ENCODE assay signal across 33 mouse cellular contexts in genomic region chr17:24029477-24029876, GRCm38 (mm10). TPM values are rescaled to one million over a fixed set of nuclear protein-coding genes. Genes with fewer than 3 reads are reported as not detected.
"Had no signal": no experiment of that assay in that cellular context is flagged by ENCODE, and none has a peak within 500 bp of the region (broad histone marks: within the 10 kb centered on the region; RNA-seq: fewer than 3 reads in every experiment).

No protein-coding gene starts in this region.

- H3K27ac ChIP-seq: embryonic facial prominence, embryonic 10.5 days; embryonic facial prominence, embryonic 12.5 days; embryonic facial prominence, embryonic 13.5 days; embryonic facial prominence, embryonic 15.5 days; forebrain, embryonic 10.5 days; forebrain, embryonic 12.5 days; forebrain, embryonic 13.5 days; forebrain, embryonic 15.5 days; gastrocnemius, adult 2 months; heart, adult 2 months; heart, embryonic 10.5 days had no signal

- H3K4me3 ChIP-seq: embryonic facial prominence, embryonic 10.5 days; embryonic facial prominence, embryonic 12.5 days; embryonic facial prominence, embryonic 13.5 days; embryonic facial prominence, embryonic 15.5 days; erythroblast, embryonic 14.5 days; forebrain, embryonic 10.5 days; forebrain, embryonic 12.5 days; forebrain, embryonic 13.5 days; forebrain, embryonic 15.5 days; gastrocnemius, adult 2 months; heart, adult 2 months; heart, embryonic 10.5 days had no signal

- H3K4me1 ChIP-seq: embryonic facial prominence, embryonic 10.5 days; embryonic facial prominence, embryonic 12.5 days; embryonic facial prominence, embryonic 15.5 days; forebrain, embryonic 10.5 days; forebrain, embryonic 12.5 days; forebrain, embryonic 13.5 days; forebrain, embryonic 15.5 days; heart, embryonic 10.5 days had no signal

- H3K9me3 ChIP-seq: embryonic facial prominence, embryonic 10.5 days; embryonic facial prominence, embryonic 12.5 days; embryonic facial prominence, embryonic 13.5 days; embryonic facial prominence, embryonic 15.5 days; forebrain, embryonic 10.5 days; forebrain, embryonic 12.5 days; forebrain, embryonic 13.5 days; forebrain, embryonic 15.5 days; heart, embryonic 10.5 days had no signal

- H3K36me3 ChIP-seq: embryonic facial prominence, embryonic 10.5 days; embryonic facial prominence, embryonic 12.5 days; embryonic facial prominence, embryonic 13.5 days; embryonic facial prominence, embryonic 15.5 days; forebrain, embryonic 10.5 days; forebrain, embryonic 12.5 days; forebrain, embryonic 15.5 days; heart, embryonic 10.5 days had no signal

- H3K27me3 ChIP-seq: embryonic facial prominence, embryonic 12.5 days; embryonic facial prominence, embryonic 15.5 days; forebrain, embryonic 12.5 days; forebrain, embryonic 13.5 days; forebrain, embryonic 15.5 days had no signal

- ATAC-seq: forebrain, embryonic 13.5 days; forebrain, embryonic 14.5 days; forebrain, embryonic 15.5 days; forebrain, embryonic 16.5 days; forebrain, postnatal 0 days had no signal

- DNase-seq: cerebellum, adult 9-10 months; cerebellum, adult 9-11 months; cerebellum, postnatal 10 days; cerebellum, postnatal 14 days; cerebellum, postnatal 25 days; cerebellum, postnatal 36 days; embryo, embryonic 11 days; forebrain, postnatal 0 days; gastrocnemius, adult 2 months; gastrocnemius, postnatal 10 days; gastrocnemius, postnatal 14 days; gastrocnemius, postnatal 25 days; gastrocnemius, postnatal 36 days; heart, adult 11 months; heart, adult 2 months had no signal

RNA-seq across cellular contexts. Expression of gene Prss27, which starts 8.5 kb away (rescaled TPM):
- total RNA-seq: common myeloid progenitor, adult 5-6 weeks; forebrain, postnatal 0 days; gastrocnemius, adult 18-20 months; gastrocnemius, adult 2 months; gastrocnemius, adult 8-10 months; gastrocnemius, postnatal 10 days; gastrocnemius, postnatal 14 days; gastrocnemius, postnatal 25 days; gastrocnemius, postnatal 36 days; gastrocnemius, postnatal 4 days; granulocyte monocyte progenitor cell, adult 5-6 weeks; heart, adult 2 months; heart, adult 8-10 months had no signal

RNA-seq across cellular contexts. Expression of gene Prss22, which starts 31.6 kb away (rescaled TPM):
- total RNA-seq: common myeloid progenitor, adult 5-6 weeks; forebrain, postnatal 0 days; gastrocnemius, adult 18-20 months; gastrocnemius, adult 2 months; gastrocnemius, adult 8-10 months; gastrocnemius, postnatal 10 days; gastrocnemius, postnatal 14 days; gastrocnemius, postnatal 25 days; gastrocnemius, postnatal 36 days; gastrocnemius, postnatal 4 days; granulocyte monocyte progenitor cell, adult 5-6 weeks; heart, adult 2 months; heart, adult 8-10 months had no signal

RNA-seq across cellular contexts. Expression of gene Prss30, which starts 49.1 kb away (rescaled TPM):
- total RNA-seq: common myeloid progenitor, adult 5-6 weeks; gastrocnemius, adult 18-20 months; gastrocnemius, adult 2 months; gastrocnemius, adult 8-10 months; gastrocnemius, postnatal 10 days; gastrocnemius, postnatal 14 days; gastrocnemius, postnatal 25 days; gastrocnemius, postnatal 36 days; gastrocnemius, postnatal 4 days; granulocyte monocyte progenitor cell, adult 5-6 weeks; heart, adult 2 months; heart, adult 8-10 months had no signal
